Mouse (Mus musculus) neural tube, embryonic 15.5 days (tissue): ENCODE results near the gene Ankrd13c. TPM values are rescaled to one million over a fixed set of nuclear protein-coding genes. Genes with fewer than 3 reads are reported as not detected.
A peak's percentile ranks its signal among the peaks of the same experiment; 100 is the strongest.

Experiments used
- ATAC-seq: fragments of 200-750 bp; cut with Nextera tagmentation; 2 replicates; pipeline ENCODE4 v1.8.0; 2017; ENCODE audit warnings: mild to moderate bottlenecking, moderate TSS enrichment, moderate library complexity; ENCODE audit not compliant: low FRiP score
- H3K27ac ChIP-seq: fragments of 300-500 bp; sonication (generic); replicated peaks from 2 replicates; pipeline ENCODE4 v1.5.1; 2015; ENCODE audit warnings: mild to moderate bottlenecking, inconsistent platforms
- H3K27me3 ChIP-seq: fragments of 300-500 bp; sonication (generic); replicated peaks from 2 replicates; pipeline ENCODE4 v1.6.1; 2015; ENCODE audit warnings: inconsistent platforms
- H3K36me3 ChIP-seq: fragments of 300-500 bp; sonication (generic); 2 replicates; pipeline ENCODE4 v1.6.1; 2015; ENCODE audit warnings: inconsistent platforms
- H3K4me1 ChIP-seq: fragments of 300-500 bp; sonication (generic); 2 replicates; pipeline ENCODE4 v1.6.1; 2015; ENCODE audit warnings: inconsistent platforms
- H3K4me2 ChIP-seq: fragments of 300-500 bp; sonication (generic); 2 replicates; pipeline ENCODE4 v1.6.1; 2015; ENCODE audit warnings: inconsistent platforms, mild to moderate bottlenecking, moderate library complexity
- H3K4me3 ChIP-seq: fragments of 300-500 bp; sonication (generic); replicated peaks from 2 replicates; pipeline ENCODE4 v1.5.1; 2015; ENCODE audit warnings: mild to moderate bottlenecking, inconsistent platforms
- H3K9ac ChIP-seq: fragments of 300-500 bp; sonication (generic); replicated peaks from 2 replicates; pipeline ENCODE4 v1.6.1; 2015; ENCODE audit warnings: mild to moderate bottlenecking, inconsistent platforms
- H3K9me3 ChIP-seq: fragments of 300-500 bp; sonication (generic); replicated peaks from 2 replicates; pipeline ENCODE4 v1.6.1; 2016; ENCODE audit warnings: inconsistent platforms
- WGBS: fragments of 180-500 bp; shearing (Covaris S2); methylation state at CpG from one replicate; pipeline ENCODE4 v1.1.7; 2015; ENCODE audit warnings: mixed read lengths; 5-methylcytosine and 5-hydroxymethylcytosine counted together
- polyA plus RNA-seq: library from polyadenylated mRNA; unstranded; fragments of >200 nt; fragmentation: Nextera tagmentation; extraction: Ambion mirVana; gene quantifications from 2 replicates; pipeline ENCODE4 v1.2.1, GENCODE M21; 2015

The Ankrd13c gene
- 27.8 and 29.7 TPM in 2 replicates for polyA plus RNA-seq

DNA sequence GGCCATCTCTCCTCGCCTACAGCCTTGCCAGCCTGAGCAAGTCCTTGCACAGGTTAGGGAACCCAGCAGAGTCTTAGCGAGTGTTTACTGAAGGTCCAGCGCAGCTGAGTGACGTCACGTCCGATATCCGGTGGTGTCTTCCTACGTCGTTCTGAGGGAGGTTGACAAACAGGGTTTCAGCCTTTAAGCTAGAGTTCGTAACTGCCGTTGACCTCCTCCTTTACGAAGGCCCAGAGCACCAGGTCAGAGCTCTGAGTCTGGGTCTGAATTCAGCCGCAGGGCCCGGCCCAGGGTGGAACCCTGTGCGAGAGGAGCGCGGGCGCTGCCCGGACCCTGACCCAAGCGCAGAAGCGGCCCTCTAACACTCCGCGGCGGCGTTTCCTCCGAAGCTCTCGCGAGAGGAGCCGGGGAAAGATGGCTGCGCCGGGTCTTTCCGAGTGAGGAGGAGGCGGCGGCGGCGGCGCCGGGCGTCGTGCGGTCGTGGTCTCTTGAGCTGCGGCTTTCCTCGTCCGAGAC lies at the start of gene Ankrd13c:
Gene Ankrd13c, plus strand, starts transcription at position 397 of the 516 bp plus-strand sequence.
- H3K36me3 ChIP-seq, result no peaks in the 10 kb centered on the region
- H3K27me3 ChIP-seq, result peaks cover 4% of the 10 kb centered on the region; the same call in 1 of the 2 replicates
- H3K9ac ChIP-seq, result peak within 1 kb of the TSS; percentile 96
- H3K27ac ChIP-seq, result peak within 1 kb of the TSS; percentile 99
- WGBS, result under 1% methylated on average over 45 of the region's 45 CpGs
- peak within 1 kb of the TSS; percentile 90 for H3K4me2 ChIP-seq
- H3K4me3 ChIP-seq, result peak within 1 kb of the TSS; percentile 86
- H3K4me1 ChIP-seq, result peaks cover 34% of the 10 kb centered on the region
- ATAC-seq, result peak; percentile 99
- H3K9me3 ChIP-seq, result no peaks in the 10 kb centered on the region

DNA sequence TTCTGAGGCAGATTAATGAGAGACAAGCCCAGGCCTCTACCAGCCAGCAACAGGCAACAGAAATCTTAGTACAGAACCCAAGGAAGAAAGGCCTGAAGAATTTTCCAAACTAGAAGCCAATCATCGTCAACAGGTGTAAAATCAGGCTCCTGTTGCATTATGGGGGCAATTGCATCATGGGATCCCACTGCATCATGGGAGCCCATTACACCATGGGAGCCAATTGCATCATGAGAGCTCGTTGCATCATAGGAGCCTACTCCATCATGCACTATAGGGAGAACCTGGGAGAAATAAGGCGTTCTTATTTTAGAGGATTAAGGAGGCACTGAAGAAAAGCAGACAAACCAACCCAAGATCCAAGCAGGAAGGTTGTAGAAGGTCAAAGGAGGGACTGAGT lies 49.4 kb upstream of the Ankrd13c start:
- no peak overlapping the region for H3K4me2 ChIP-seq
- no peak overlapping the region for H3K4me3 ChIP-seq
- H3K4me1 ChIP-seq, result no peaks in the 10 kb centered on the region
- no peak for ATAC-seq
- no peak overlapping the region for H3K27ac ChIP-seq
- WGBS, result 91% methylated on average over 3 of the region's 3 CpGs
- H3K27me3 ChIP-seq, result no peaks in the 10 kb centered on the region
- H3K9me3 ChIP-seq, result no peaks in the 10 kb centered on the region
- no peak overlapping the region for H3K9ac ChIP-seq
- H3K36me3 ChIP-seq, result no peaks in the 10 kb centered on the region

DNA sequence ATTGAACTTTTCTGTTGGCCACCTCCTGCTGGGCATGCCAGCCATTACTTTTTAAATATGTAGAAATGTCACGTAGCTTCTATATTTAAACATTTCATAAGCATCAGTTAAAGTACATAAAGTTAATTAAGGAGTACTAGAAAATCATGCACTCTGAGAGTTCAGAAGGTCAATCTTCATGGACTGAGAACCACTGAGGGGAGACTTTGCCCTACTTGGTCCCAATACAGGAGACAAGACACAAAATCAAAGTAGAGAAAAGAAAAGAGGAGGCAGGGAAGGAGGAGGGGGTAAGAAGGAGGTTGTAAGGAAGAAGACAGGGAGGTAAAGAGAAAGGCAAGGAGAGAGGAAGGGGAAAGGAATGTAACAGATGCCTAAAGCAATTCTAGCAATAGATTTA lies 47.1 kb upstream of the Ankrd13c start:
- Histone ChIP-seq H3K27me3 (no peaks in the 10 kb centered on the region), H3K4me3 (no peak overlapping the region), H3K4me1 (no peaks in the 10 kb centered on the region), H3K9me3 (no peaks in the 10 kb centered on the region), H3K4me2 (no peak overlapping the region), H3K27ac (no peak overlapping the region), H3K36me3 (no peaks in the 10 kb centered on the region), H3K9ac (no peak overlapping the region)
- ATAC-seq, result no peak
- 88% methylated on average over 1 of the region's 1 CpGs for WGBS

DNA sequence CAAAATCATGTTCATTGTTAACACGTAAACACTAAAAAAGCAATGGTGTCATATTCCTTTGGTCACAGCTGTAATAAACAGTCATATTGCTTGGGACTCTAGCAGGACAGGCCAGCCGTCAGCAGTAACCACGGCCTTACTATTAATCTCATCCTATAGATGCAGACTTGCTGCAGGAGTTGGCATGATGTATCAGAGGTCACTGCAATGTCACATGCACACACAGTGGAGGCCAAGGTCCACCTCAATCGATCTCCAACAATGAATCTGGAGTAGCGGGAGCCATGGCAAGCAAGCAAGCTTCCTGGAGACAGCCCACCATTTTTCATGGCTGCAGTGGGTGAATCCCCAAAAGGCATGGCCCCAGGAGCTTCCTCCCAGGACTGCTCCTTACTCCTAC lies 45.3 kb upstream of the Ankrd13c start:
- Histone ChIP-seq H3K36me3 (no peaks in the 10 kb centered on the region), H3K27ac (no peak overlapping the region), H3K9ac (no peak overlapping the region), H3K4me2 (no peak overlapping the region), H3K4me3 (no peak overlapping the region), H3K27me3 (no peaks in the 10 kb centered on the region), H3K9me3 (no peaks in the 10 kb centered on the region), H3K4me1 (no peaks in the 10 kb centered on the region)
- ATAC-seq, result no peak
- 94% methylated on average over 5 of the region's 5 CpGs for WGBS

DNA sequence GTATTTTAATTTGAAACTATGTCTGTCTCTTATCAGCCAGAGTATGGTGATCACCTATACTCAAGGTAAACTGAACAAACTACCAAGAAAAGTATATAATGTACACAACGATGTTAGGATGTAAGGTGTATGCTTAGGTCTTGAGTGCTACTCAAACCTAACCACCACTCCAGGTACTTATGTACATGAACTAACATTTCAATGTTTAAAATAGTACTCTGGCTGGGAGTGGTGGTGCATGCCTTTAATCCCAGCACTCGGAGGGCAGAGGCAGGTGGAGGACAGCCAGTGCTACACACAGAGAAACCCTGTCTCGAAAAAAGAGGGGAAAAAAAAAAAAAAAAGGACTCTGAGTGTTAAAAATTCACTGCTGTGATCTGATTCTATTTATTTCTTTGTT lies 38.9 kb upstream of the Ankrd13c start:
- no peaks in the 10 kb centered on the region for H3K36me3 ChIP-seq
- no peak for ATAC-seq
- H3K27ac ChIP-seq, result no peak overlapping the region
- no peak overlapping the region for H3K4me3 ChIP-seq
- WGBS, result 76% methylated on average over 3 of the region's 3 CpGs
- H3K9ac ChIP-seq, result no peak overlapping the region
- no peak overlapping the region for H3K4me2 ChIP-seq
- H3K27me3 ChIP-seq, result no peaks in the 10 kb centered on the region
- H3K9me3 ChIP-seq, result no peaks in the 10 kb centered on the region
- no peaks in the 10 kb centered on the region for H3K4me1 ChIP-seq

DNA sequence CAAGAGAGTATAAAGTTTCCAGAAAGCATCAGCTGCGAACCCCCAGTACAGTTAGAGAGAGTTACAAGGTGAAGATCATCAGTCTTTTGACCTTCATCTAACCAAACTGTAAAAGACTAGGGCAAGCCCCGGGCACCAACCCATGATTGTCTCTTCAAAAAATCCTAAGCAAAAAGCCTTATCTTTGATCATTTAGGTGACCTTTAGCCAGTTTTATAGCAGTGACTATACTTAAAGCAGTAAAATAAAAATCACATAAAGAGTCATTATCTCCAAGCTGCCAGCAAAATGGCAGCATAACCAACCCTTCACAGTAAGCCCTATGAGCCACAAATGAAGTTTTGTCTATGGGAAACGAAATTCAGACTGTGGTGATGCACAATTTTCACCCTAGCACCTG lies 36.8 kb upstream of the Ankrd13c start:
- Histone ChIP-seq H3K27me3 (no peaks in the 10 kb centered on the region), H3K9ac (no peak overlapping the region), H3K4me1 (no peaks in the 10 kb centered on the region), H3K27ac (no peak overlapping the region), H3K4me3 (no peak overlapping the region), H3K4me2 (no peak overlapping the region), H3K36me3 (no peaks in the 10 kb centered on the region), H3K9me3 (no peaks in the 10 kb centered on the region)
- WGBS, result 86% methylated on average over 3 of the region's 3 CpGs
- ATAC-seq, result no peak

DNA sequence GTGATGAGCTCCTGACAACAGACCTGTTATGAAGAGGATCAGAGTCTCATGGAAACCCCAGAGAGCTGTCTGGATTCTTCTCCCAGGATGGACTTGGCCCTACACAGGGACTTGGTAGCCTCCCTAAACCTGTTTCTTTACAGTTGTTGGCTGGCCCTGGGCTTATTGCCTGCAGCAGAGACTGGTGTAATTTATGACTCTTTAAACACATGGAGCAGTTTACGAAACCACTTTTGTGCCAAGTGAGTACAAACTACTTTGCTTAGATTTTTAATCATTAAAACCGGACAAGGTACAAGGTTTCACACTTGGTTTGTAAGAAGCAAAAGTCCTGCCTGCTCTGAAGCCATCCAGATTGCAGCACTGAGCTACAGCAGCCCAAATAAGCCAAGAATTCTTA lies 34.9 kb upstream of the Ankrd13c start:
- Histone ChIP-seq H3K4me2 (no peak overlapping the region), H3K27ac (no peak overlapping the region)
- 85% methylated on average over 2 of the region's 2 CpGs for WGBS

DNA sequence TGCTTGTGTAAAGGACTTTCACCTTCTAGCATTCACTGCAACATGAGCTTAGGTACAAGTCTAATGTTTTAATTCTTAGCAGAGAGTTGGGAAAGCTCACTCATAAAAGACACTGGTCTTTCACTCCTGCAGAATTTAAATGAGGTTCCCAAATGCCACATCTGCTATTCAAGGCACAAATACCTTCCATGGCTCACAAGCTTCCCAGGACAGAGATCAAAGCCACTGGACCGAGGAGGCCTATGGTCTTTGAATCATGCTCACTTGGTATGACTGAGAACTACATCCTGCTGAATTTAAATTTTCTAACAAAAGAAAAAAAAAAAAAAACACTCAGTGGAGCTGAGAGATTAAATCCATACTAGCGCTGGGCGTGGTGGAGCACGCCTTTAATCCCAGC lies 30.7 kb upstream of the Ankrd13c start:
- Histone ChIP-seq H3K4me2 (no peak overlapping the region), H3K4me3 (no peak overlapping the region), H3K27ac (no peak overlapping the region), H3K27me3 (no peaks in the 10 kb centered on the region), H3K4me1 (no peaks in the 10 kb centered on the region), H3K36me3 (no peaks in the 10 kb centered on the region), H3K9me3 (no peaks in the 10 kb centered on the region), H3K9ac (no peak overlapping the region)
- 88% methylated on average over 4 of the region's 4 CpGs for WGBS
- ATAC-seq, result no peak

More for the DNA sequence above, 34.9 kb upstream of the Ankrd13c start:
- H3K4me3 ChIP-seq, result no peak overlapping the region
- no peaks in the 10 kb centered on the region for H3K27me3 ChIP-seq
- ATAC-seq, result no peak
- no peak overlapping the region for H3K9ac ChIP-seq
- no peaks in the 10 kb centered on the region for H3K9me3 ChIP-seq
- H3K36me3 ChIP-seq, result no peaks in the 10 kb centered on the region
- no peaks in the 10 kb centered on the region for H3K4me1 ChIP-seq

DNA sequence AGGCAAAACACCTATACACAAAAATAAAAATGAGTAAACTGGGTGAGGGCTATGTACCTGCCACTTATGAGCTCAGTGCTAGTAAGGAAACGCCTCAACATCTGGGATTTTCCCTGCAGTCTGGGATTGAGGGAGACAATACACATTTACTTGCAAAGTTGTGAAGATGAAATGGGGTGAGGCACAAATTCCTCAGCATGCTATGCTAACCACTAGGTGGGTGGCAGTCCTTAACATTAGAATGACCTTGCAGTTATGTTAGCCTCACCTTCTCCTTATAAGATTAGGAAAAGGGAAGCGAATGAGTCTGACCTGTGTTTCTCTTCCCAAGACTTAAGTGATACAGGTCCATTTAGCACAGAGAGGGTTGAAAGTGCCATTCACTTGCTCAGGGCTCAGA lies 25.7 kb upstream of the Ankrd13c start:
- H3K4me2 ChIP-seq, result no peak overlapping the region
- no peak for ATAC-seq
- WGBS, result 86% methylated on average over 2 of the region's 2 CpGs

DNA sequence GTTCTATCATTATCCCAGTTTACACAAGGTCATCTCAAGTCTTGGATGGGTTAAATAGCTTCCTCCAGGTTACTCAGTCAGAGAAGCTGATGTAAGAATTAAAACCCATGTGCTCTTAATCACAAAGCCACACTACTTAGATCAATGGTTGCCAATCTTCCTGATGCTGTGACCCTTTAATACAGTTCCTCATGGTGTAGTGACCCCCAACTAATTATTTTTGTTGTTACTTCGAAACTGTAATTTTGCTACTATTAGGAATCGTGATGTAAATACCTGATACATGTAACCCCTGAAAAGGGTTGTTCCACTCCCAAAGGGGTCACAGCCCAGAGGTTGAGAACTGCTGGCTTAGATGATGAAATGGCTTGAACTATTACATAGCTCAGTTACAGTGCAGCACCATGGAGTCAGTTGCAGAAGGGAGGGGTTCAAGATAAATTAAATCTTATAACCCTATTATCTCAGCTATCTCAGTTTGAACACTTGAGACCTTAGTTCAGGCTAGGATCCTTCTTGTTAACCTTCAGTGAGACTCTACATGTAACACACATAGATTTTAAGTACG lies 23.7 kb upstream of the Ankrd13c start:
- peaks cover 6% of the 10 kb centered on the region for H3K4me1 ChIP-seq
- no peak overlapping the region for H3K4me3 ChIP-seq
- no peak overlapping the region for H3K27ac ChIP-seq
- no peaks in the 10 kb centered on the region for H3K27me3 ChIP-seq
- H3K36me3 ChIP-seq, result no peaks in the 10 kb centered on the region
- no peak overlapping the region for H3K9ac ChIP-seq
- H3K9me3 ChIP-seq, result no peaks in the 10 kb centered on the region
- no peak overlapping the region for H3K4me2 ChIP-seq
- WGBS, result 93% methylated on average over 3 of the region's 3 CpGs
- no peak for ATAC-seq

More for the DNA sequence above, 25.7 kb upstream of the Ankrd13c start:
- Histone ChIP-seq H3K4me3 (no peak overlapping the region), H3K27ac (no peak overlapping the region), H3K9me3 (no peaks in the 10 kb centered on the region), H3K9ac (no peak overlapping the region), H3K36me3 (no peaks in the 10 kb centered on the region), H3K4me1 (peaks cover 6% of the 10 kb centered on the region), H3K27me3 (no peaks in the 10 kb centered on the region)

DNA sequence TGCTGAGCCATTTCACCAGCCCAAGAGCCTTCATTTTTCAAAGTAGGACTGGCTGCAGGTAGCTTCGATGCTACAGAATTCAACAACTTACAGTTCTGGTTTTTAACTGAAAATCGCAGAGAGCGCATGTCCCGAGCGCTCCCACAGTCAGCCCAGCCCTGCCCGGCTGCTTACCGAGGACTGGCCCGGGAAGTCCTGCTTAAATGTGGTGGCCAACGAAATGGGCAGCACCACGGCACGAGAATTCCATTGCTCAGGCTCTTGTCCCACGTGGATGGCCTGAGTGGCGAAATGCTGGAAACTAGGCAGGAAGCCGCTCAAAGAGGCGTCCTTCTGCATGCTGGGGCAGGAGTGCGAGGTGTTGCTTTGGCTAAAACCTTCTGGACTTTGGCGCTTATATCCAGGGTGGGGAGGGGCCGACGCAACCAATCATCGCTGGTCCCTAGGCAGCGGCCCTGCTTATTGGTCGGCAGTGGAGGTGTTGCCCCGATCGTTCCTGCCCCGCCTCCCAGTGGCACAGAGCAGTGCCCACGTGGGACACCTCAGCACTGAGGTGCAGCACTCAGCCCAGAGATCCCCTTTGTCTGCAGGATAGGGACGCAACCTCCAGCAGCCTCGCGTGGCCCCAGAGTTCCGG lies 22.2 kb upstream of the Ankrd13c start, which contains the start of gene Cth:
Gene Cth, minus strand, starts transcription at position 386 of the 637 bp plus-strand sequence.
- no peak within 1 kb of the TSS for H3K27ac ChIP-seq
- WGBS, result under 1% methylated on average over 30 of the region's 30 CpGs

More for the DNA sequence above, 22.2 kb upstream of the Ankrd13c start, which contains the start of gene Cth:
- peak within 1 kb of the TSS; percentile 99 for H3K4me2 ChIP-seq
- ATAC-seq, result peak; percentile 99
- peak within 1 kb of the TSS; percentile 59 for H3K4me3 ChIP-seq
- peak within 1 kb of the TSS; percentile 24 for H3K9ac ChIP-seq
- no peaks in the 10 kb centered on the region for H3K36me3 ChIP-seq
- H3K9me3 ChIP-seq, result no peaks in the 10 kb centered on the region
- H3K4me1 ChIP-seq, result peaks cover 6% of the 10 kb centered on the region
- H3K27me3 ChIP-seq, result no peaks in the 10 kb centered on the region
